Mouse (Mus musculus): ENCODE measurements around the gene Abhd18.
"Not testable (repeated sequence)": the region's sequence is repeated elsewhere in the genome, so short reads cannot be mapped to it uniquely, and the experiment has no call there.

GRCm38 (mm10) chr3:40893816-40894258 lies 47.1 kb downstream of the Abhd18 start:
- TF ChIP-seq POLR2A (IDR thresholded peaks at IDR 0.05; ENCODE audit: borderline replicate concordance, extremely low read depth, low read depth, low read length), result not testable (repeated sequence)
- TF ChIP-seq CTCF (IDR thresholded peaks at IDR 0.05; ENCODE audit: insufficient read depth, low read length), result peak; percentile 28; the same call in 1 of the 2 replicates

All from lung, adult 2 months (tissue).